Mouse (Mus musculus): ENCODE measurements around the gene Ralgps1.

Gene Ralgps1

DNA sequence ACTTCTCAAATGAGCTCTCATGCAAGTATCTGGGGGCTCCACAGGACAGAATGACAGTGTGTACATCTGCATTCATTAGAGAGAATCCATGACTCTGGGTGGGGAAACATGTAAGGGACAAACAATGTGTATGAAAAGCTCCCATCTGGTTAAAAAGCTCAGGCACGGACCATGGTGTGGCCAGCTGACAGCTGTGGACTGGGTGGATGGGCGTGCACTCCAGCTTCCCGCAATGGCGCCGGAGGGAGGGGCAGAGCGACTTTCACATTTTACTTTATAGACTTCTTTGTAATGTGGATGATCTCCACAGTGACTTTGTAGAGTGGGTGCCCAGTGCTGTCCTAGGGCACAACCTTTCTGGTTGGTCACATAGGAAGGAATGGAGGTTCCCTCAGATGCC lies 118.5 kb downstream of the Ralgps1 start:
- no peak for DNase-seq (ENCODE audit: extremely low read depth, insufficient read length, low spot score)

DNA sequence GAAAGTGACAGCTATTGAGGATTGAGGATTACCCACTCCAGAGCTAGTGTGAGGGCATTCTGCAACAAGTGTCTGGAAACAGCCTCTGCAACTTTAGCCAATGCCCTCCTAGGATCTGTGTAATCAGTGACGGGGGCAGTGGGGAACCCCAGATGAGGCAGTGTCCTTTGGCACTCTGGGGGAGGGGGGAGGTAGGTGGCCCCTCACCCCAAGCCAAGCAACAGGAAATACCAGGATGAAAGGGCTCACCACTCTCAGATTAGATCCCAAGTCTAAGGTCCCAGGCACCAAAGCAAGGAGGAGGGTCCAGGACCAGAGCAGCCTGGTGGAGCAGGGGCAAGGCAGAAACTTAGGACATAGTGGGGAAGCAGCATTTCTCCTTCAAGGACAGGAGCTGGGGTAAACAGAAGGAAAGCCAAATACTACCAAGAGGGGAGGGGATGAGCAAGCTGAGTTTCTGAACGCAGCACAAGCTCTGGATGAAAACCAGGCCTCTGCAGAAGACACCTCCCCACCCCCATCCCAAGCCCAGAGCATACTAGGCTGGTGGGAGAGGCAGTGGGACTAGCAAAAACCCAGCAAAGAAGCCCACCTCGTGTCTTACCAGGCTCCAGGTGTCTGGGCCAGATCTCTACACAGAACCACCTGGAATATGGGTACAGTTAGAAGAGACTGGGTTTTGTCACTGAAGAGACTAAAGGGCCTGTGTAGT lies 121.2 kb downstream of the Ralgps1 start:
- no peak for DNase-seq (ENCODE audit: extremely low read depth, insufficient read length, low spot score)

DNA sequence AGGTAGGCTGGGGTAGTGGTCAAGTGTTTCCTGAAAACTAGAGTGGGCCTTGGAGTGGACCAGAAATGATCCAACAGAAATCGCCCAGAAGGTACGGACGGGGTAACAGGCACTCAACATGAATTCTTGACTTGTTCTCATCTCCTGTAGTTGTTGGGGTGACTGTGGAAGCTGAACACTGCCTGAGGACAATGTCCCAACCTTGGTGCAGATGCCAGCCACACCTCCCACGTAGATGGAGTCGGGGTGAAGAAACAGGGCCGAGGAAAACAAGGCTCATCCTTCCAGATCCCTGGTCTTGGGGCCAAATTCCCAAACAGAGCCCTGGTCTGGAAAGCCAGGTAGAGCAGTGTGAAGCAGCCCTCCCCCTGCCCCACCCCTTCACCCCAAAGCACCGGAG lies 122.7 kb downstream of the Ralgps1 start:
- no peak for DNase-seq (ENCODE audit: extremely low read depth, insufficient read length, low spot score)

DNA sequence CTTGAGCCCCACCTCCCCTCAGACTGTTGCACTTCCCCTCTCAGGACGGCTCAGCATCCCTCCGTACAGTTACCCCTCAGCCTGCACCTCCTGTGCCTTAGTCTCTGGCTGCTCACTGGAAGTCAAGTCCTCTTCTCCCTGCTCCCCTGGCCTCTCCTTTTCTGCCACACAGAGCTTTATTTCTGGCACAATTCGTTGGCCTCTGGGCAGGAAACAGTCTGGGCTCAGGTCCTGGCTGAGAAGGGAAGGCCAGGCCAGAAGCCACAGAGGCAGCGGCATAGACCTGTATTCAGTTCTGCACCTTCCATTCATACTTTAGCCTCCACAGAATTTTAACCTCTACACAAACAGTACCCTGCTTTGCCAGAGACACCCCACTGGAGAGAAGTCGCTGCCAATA lies 124.4 kb downstream of the Ralgps1 start:
- no peak for DNase-seq (ENCODE audit: extremely low read depth, insufficient read length, low spot score)

DNA sequence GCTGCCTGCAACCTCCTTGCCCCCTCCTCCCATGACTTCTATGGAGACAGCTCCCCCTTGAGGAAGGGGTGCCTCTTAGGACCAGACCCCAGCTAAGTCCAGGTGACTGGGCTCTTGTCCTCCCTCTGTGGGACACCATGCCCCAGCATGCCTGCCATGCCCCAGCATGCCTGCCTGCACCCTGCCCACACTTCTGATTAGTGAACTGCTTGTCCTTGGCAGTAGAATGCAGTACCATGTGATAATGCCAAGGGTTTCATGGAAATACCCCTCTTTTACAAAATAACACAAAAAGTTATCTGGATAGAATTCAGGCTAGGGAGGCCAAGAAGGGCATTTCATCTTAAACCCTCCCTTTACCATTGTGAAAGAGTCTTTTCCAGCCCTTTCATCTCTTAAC lies 125.9 kb downstream of the Ralgps1 start:
- no peak for DNase-seq (ENCODE audit: extremely low read depth, insufficient read length, low spot score)

DNA sequence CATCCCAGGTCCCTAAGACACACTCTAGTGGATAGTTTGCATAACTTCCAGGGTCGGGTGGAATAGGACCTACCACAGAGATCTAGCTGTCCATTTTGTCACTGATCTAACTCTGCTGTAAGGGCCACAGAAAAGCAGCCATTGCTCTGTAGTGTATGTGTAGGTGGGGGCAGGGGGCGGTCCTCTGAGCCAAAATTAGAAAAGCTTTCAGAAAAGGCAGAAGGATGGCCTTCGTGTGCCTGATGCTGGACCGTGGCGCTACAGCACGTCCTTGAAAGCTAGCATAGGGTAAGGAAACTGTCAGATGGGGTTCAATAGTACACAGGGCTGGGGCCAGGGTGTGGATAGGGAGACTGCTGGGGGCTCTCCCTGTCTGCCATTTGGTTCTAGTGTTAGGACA lies 126.4 kb downstream of the Ralgps1 start:
- DNase-seq (ENCODE audit: extremely low read depth, insufficient read length, low spot score), result no peak

DNA sequence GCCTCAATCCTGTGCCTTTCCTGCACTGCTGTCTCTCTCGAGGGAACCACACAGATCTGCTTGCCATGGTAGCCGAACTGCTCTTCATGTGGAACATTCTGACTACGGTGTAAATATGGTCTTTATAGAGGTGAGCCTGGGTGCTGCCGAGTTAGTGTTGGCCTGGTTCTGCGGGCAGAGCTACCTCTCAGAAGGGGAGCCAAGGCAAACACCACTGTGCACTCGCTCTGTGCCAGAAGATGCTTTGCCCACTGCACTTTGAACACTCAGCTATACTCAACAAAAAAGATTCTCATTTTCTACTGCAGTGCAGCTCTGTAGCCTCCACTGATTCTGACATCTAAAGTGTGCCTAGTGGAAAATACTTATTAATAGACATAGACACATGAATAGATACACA lies 133.7 kb downstream of the Ralgps1 start:
- DNase-seq (ENCODE audit: extremely low read depth, insufficient read length, low spot score), result no peak

DNA sequence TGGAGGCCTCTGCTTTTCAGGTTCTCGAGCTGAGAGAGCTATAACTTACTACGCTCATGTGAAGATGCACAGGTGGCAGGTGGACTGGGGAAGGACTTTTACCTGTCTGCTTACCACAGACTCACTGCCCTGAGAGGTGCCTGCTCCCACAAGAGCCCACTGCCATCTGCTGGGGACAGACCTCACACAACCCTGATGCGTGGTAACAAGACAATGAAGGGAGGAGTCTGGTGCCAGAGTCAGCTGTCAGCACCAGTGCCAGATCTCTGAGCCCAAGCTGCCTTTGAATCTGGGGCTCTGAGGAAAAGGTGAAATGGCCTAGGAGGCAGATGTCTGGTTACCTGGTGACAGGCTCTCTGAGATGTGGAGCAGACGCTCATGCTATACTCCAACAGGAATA lies 136.4 kb downstream of the Ralgps1 start:
- DNase-seq (ENCODE audit: extremely low read depth, insufficient read length, low spot score), result no peak

DNA sequence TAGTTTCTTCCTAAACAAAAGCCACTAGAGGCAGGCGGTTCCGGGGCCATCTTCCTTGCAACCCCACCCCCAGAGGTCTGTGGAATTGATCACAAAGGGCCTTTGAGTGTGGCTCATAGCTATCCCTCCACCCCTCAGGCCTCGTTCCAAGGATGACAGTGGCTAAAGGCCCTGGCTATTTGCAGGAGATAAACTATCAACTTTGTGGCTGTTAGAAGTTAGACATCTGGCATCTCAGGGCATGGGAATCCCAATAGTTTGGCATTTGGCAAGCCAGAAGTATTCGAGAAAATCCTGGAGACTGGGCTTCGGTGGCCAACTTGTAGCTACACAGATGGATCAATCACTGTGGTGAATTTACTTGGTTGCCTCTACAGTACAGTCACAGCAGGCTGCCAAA lies 137.4 kb downstream of the Ralgps1 start:
- no peak for DNase-seq (ENCODE audit: extremely low read depth, insufficient read length, low spot score)

DNA sequence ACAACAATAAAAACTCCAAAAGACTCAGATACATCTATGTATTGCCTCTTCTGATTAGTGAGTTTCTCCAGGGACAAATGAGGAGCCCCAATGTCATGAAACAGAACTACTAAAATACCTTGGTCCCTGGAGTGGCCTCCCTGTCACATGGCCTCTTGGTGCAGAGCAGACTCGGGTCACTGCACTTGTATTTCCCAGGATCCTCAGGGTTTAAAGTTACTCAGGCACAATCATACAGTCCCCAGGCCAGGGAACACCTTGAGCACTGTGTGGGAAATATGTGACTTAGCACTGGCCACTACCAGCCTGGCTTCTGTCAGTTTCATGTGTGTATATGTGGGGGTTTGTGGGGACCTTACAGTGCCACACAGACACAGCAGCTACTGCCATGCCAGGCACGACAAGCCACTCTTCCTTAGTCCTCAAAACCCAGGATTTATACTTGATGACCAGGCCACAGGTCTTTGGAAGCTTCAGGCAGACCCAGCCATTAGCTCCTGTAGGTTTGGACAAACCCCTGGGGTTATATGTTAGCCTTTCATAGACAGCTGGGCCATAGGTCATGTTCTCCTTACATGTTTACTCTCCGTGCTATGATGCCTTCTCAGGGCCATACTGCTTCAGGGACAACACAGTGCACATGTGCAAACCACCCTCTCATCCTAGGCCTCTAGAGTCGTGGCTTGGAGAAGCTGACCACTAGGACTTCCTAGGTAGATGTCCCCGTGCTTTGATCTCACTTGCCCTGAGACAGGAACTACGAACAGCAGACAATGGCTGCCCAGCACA lies 138.3 kb downstream of the Ralgps1 start:
- DNase-seq (ENCODE audit: extremely low read depth, insufficient read length, low spot score), result no peak

DNA sequence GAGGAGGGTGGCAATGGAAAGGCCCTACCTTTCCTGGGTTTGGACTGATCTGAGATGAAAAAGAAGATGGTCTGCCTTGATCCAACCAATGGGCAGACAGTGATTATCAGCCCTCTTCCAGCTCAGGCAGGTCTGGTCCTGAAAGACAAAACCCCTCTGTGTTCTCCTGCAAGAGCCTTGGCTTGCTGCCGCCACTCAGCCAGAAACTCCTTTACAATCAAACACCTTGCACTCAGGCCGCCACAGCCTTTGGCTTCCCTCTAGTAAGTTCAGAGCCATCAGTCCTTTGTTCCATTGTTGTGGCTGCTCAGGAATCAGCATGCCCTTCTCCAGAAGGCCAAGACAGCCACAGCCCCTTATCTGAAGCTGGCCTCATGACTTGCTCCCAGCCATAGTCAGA lies 139.5 kb downstream of the Ralgps1 start:
- DNase-seq (ENCODE audit: extremely low read depth, insufficient read length, low spot score), result no peak

DNA sequence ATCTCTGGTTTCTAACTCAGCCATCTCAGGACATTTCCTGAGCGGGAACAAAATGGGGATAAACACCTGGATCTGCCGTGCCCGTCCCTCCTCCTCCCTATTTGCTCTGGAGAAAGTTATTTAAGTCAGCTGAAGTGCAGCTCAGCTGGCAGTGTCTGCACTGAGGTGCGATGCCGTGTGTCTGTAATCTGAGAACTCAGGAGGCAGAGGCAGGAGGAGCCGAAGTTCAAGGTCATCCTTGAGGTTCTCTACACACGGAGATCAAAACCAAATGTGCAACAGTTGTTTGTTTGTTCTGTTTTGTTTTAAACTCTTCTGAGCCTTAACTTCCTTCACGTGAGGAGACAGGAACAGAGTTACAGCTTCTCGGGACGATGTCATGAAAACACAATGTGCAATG lies 140.6 kb downstream of the Ralgps1 start:
- DNase-seq (ENCODE audit: extremely low read depth, insufficient read length, low spot score), result no peak

DNA sequence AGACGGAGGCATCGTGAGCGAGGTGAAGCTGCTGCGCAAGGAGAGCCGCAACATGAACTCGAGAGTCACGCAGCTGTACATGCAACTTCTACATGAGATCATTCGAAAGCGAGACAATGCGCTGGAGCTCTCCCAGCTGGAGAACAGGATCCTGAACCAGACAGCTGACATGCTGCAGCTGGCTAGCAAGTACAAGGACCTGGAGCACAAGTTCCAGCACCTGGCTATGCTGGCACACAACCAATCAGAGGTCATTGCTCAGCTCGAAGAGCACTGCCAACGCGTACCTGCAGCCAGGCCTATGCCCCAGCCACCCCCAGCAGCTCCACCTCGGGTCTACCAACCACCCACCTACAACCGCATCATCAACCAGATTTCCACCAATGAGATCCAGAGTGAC lies 142.7 kb downstream of the Ralgps1 start:
- DNase-seq (ENCODE audit: extremely low read depth, insufficient read length, low spot score), result no peak

DNA sequence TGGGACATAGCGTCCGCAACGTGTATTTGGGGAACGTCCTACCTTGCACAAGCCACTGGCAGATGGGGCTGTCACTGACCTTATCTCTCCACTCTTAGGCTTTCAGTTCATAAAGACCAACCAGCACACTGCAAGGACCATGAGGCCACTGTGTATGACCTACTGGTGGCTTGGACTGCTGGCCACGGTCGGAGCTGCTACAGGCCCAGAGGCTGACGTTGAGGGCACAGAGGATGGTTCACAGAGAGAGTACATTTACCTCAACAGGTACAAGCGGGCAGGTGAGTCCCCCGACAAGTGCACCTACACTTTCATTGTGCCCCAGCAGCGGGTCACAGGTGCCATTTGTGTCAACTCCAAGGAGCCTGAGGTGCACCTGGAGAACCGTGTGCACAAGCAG lies 143.2 kb downstream of the Ralgps1 start:
- no peak for DNase-seq (ENCODE audit: extremely low read depth, insufficient read length, low spot score)

DNA sequence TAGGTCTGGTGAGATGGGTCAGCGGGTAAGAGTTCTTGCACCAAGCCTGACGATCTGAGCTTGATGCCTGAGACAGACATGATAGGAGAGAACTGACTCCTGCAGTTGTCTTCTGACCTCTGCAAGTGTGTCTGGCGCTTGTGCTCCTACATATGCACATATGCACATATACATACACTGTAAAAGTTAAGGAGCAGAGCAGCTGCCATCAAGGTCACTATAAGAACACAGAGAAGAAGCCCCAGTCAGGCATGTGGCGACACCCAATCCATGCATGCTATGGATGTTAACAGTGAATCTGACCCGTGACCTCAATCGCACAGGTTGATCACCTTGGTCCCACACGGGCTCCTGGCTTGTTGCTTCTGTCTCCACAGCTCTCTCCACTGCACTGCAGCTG lies 145.4 kb downstream of the Ralgps1 start:
- no peak for DNase-seq (ENCODE audit: extremely low read depth, insufficient read length, low spot score)

DNA sequence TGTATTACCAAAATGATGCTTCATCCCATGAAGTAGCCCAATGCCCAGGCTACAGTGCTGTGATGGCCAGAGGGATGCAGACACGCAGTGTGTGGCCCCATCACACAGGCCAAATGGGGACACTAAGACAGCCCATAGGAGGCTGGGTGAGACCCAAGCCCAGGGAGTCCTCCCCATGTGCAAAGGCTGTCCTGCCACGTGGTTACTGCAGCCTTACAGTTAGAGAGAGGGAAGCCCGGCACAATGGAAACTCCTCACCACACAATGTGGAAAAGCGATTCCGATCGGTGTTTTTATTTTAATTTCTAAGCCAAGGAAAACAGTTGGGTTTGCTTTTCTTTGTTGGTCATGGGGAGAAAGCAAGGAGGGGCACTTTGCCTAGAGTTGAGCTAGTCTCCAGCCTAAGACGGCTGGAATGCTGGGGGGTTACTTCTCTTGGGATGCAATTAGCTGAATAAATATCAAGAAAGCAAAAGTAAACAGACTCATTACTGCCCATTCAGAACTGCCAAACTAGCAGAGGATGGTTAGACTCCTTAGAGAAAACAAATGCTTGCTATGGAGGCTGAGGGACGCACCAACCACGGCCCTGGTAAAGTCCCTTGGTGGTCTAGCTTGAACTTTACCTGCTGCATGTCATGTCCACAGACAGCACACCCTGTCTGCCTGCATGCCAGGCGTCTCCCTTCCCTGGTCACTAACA lies 147.5 kb downstream of the Ralgps1 start:
- no peak for DNase-seq (ENCODE audit: extremely low read depth, insufficient read length, low spot score)

DNA sequence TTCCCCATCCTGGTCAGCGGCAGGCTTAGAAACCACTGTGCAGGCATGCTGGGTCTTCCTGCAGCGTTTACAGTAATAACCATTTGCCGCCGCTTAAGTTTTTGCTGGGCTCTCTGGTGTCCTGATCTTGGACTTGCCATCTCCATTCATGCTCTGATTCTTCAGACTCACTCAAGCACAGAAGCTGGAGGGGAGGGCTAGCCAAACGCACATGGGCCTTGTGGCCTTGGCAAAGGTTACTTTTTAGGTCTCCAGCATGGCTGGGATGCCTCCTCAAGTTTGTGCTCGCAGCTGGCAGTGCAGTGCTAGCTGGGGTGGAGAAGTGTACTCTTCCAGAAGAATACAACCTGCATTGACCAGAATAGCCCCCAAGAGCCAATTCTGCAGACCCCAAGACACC lies 148.8 kb downstream of the Ralgps1 start:
- no peak for DNase-seq (ENCODE audit: extremely low read depth, insufficient read length, low spot score)

DNA sequence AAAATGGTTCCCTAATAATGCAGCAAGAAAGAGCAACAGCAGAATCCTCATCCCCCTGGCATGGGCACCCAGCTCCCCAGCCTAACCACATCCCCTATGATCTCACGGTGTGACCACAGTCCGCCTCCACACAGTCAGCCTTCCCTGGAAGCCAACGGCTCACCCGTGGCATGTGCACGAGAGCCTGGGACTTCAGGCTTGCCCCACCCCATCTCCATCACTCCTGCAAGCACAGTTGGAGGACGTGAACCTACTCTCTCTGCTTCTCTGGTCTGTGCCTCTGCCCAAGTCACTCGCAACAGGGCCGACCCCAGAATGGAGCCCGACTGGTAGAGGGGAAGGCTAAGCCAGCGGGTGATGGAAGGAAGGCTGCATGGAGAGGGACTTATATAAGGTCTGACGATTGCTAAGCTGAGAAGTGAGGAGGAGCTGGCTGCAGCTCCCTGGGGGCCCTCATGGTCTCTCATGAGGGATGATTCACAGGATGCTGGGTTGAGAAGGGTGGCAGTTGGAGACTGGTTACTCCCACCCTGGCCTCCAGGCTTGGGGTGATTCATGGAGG lies 149.9 kb downstream of the Ralgps1 start:
- DNase-seq (ENCODE audit: extremely low read depth, insufficient read length, low spot score), result peak; percentile 95

DNA sequence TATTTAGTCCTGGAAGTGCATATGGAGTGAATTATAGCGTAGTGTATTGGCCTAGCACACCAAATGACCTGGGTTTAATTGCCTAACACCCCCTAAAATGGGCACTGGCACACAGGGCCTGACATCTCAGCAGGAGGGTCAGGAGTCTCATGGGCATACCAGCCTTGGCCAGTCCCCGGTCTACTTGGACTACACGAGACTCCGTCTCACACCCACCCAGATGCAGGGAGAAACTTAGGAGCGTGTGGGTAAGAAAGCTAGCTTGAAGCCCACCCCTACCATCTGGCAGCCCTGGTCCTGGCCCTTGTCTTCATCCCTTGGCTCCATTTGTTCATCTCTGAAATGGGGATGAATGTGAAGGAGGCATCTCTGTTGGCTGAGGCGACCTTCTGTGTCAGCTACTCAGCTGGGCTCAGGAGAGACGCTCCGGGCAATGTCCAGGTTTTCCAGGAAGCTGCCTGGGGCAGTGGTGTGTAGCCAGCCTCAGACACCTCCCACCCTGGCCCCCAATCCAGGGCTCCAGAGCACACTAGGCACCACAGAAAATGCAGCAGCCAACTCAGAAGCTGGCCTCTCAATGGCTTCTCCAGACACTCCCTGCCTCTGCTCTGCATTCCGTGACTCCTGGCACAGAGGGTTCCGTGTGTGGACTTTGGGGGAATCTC lies 150.5 kb downstream of the Ralgps1 start:
- no peak for DNase-seq (ENCODE audit: extremely low read depth, insufficient read length, low spot score)

DNA sequence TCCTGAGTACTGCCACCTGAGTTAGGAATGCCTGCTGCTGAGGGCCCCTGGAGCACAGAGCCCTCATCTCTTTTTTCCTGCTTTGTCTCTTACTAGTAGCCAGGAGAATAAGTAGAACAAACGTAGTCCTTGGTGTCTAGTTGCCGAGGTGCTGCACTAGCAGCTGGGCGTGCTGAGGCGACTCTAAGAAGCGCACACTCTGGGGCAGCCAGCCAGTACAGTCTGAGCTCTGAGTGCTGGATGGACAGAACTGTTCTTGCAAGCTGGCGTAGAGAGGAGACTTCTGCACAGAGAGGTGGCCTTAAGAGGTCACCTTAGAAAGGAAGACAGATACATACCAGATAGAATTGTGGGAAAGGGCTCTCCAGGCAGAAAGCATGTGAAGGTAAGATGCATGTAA lies 151.0 kb downstream of the Ralgps1 start:
- no peak for DNase-seq (ENCODE audit: extremely low read depth, insufficient read length, low spot score)

DNA sequence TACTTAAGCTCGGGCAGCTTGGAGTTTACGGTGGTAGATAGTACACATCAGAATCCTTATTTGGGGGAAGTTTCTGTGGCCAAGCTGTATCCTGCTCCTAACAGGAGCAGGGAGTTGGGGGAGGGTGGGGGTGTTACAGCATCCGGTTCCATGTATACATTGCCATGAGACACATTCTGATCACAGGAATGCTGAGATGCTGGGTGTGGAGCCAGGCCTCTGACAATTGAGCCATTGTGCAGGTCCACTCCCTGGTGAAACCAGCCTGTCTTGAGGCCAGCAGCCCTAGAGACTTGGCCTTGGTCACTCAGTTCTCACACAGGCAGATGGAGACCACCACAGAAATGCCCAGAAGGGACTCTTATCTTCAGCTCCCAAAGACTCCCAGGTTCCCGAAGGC lies 151.6 kb downstream of the Ralgps1 start:
- DNase-seq (ENCODE audit: extremely low read depth, insufficient read length, low spot score), result peak; percentile 54
